Mouse (Mus musculus) heart, embryonic 11.5 days (tissue): ENCODE data around the gene Kdm6b. TPM values are rescaled to one million over a fixed set of nuclear protein-coding genes. Genes with fewer than 3 reads are reported as not detected.

Source experiments
- ATAC-seq: fragments of 200-750 bp; cut with Nextera tagmentation; replicated peaks from 2 replicates; pipeline ENCODE4 v1.8.0; 2017; ENCODE audit warnings: moderate library complexity; ENCODE audit not compliant: insufficient number of reproducible peaks, low FRiP score, low TSS enrichment
- H3K27ac ChIP-seq: fragments of 300-500 bp; sonication (generic); 2 replicates; pipeline ENCODE4 v1.5.1; 2014; ENCODE audit warnings: mild to moderate bottlenecking, low read depth, low read length
- H3K27me3 ChIP-seq: fragments of 300-500 bp; sonication (generic); 2 replicates; pipeline ENCODE4 v1.6.1; 2014; ENCODE audit warnings: mild to moderate bottlenecking, low read length, mixed read lengths; ENCODE audit not compliant: control insufficient read depth, insufficient read depth
- H3K36me3 ChIP-seq: fragments of 300-500 bp; sonication (generic); 2 replicates; pipeline ENCODE4 v1.6.1; 2014; ENCODE audit warnings: mild to moderate bottlenecking, low read length, moderate library complexity, mixed read lengths; ENCODE audit not compliant: control insufficient read depth, insufficient read depth
- H3K4me1 ChIP-seq: fragments of 300-500 bp; sonication (generic); 2 replicates; pipeline ENCODE4 v1.6.1; 2014; ENCODE audit warnings: low read length; ENCODE audit not compliant: control insufficient read depth, insufficient read depth
- H3K4me2 ChIP-seq: fragments of 300-500 bp; sonication (generic); 2 replicates; pipeline ENCODE4 v1.6.1; 2014; ENCODE audit warnings: mild to moderate bottlenecking, moderate library complexity
- H3K4me3 ChIP-seq: fragments of 300-500 bp; sonication (generic); 2 replicates; pipeline ENCODE4 v1.5.1; 2014; ENCODE audit warnings: low read depth, low read length
- H3K9ac ChIP-seq: fragments of 300-500 bp; sonication (generic); 2 replicates; pipeline ENCODE4 v1.6.1; 2014; ENCODE audit warnings: mild to moderate bottlenecking, low read depth, low read length, moderate library complexity
- H3K9me3 ChIP-seq: fragments of 300-500 bp; sonication (generic); replicated peaks from 2 replicates; pipeline ENCODE4 v1.6.1; 2016; ENCODE audit warnings: low read length; ENCODE audit not compliant: control insufficient read depth
- WGBS: fragments of 180-500 bp; shearing (Covaris S2); extraction: QIAGEN DNeasy Blood & Tissue Kit; methylation state at CpG from one replicate; pipeline ENCODE4 v1.1.7; 2014; ENCODE audit not compliant: insufficient replicate concordance; 5-methylcytosine and 5-hydroxymethylcytosine counted together
- polyA plus RNA-seq: library from polyadenylated mRNA; unstranded; fragments of >200 nt; fragmentation: Nextera tagmentation; extraction: Ambion mirVana; gene quantifications from 2 replicates; pipeline ENCODE4 v1.2.1, GENCODE M21; 2014

Gene Kdm6b
- polyA plus RNA-seq, 1 experiment from 2014 or later = 25.1 TPM

GRCm38 (mm10) chr11:69389531-69390399 is 23.7 kb downstream of the Kdm6b start:
- Histone ChIP-seq H3K4me1 (peaks cover 4% of the 10 kb centered on the region; the same call in 1 of the 2 replicates), H3K9ac (no peak overlapping the region), H3K4me2 (no peak overlapping the region), H3K9me3 (no peaks in the 10 kb centered on the region), H3K4me3 (no peak overlapping the region), H3K27ac (no peak overlapping the region), H3K27me3 (no peaks in the 10 kb centered on the region), H3K36me3 (no peaks in the 10 kb centered on the region)
- 70% methylated on average over 14 of the region's 14 CpGs for WGBS
- ATAC-seq = no peak

GRCm38 (mm10) chr11:69388680-69389079 is 24.8 kb downstream of the Kdm6b start:
- no peak overlapping the region for H3K27ac ChIP-seq
- no peak overlapping the region for H3K4me2 ChIP-seq
- H3K27me3 ChIP-seq = no peaks in the 10 kb centered on the region
- 96% methylated on average over 4 of the region's 4 CpGs for WGBS
- no peaks in the 10 kb centered on the region for H3K4me1 ChIP-seq
- H3K9ac ChIP-seq = no peak overlapping the region
- H3K36me3 ChIP-seq = no peaks in the 10 kb centered on the region
- ATAC-seq = no peak
- no peaks in the 10 kb centered on the region for H3K9me3 ChIP-seq
- no peak overlapping the region for H3K4me3 ChIP-seq

DNA sequence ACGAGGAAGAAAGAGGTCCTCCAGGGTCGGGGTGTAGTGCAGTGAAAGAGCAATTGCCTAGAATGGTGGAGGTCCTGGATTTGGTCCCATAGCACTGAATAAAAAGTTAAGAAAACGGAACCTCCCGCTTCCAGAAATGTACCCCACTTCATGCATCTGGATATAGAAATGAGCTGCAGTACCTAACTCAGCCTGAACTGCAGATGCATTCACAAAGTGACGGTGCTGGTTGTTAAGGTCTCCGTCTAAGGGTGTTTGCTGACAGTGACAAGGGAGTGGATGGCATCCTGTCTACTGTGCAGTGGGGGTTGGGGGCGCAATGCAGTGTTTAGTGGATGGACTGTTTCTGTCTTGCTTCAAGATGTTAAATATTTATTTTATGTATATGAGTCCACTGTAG is 26.7 kb downstream of the Kdm6b start:
- H3K9ac ChIP-seq = no peak overlapping the region
- H3K36me3 ChIP-seq = no peaks in the 10 kb centered on the region
- H3K4me2 ChIP-seq = no peak overlapping the region
- 73% methylated on average over 7 of the region's 7 CpGs for whole genome bisulfite sequencing
- H3K27me3 ChIP-seq = no peaks in the 10 kb centered on the region
- no peak overlapping the region for H3K4me3 ChIP-seq
- H3K9me3 ChIP-seq = no peaks in the 10 kb centered on the region
- ATAC-seq = no peak
- no peaks in the 10 kb centered on the region for H3K4me1 ChIP-seq
- H3K27ac ChIP-seq = no peak overlapping the region

DNA sequence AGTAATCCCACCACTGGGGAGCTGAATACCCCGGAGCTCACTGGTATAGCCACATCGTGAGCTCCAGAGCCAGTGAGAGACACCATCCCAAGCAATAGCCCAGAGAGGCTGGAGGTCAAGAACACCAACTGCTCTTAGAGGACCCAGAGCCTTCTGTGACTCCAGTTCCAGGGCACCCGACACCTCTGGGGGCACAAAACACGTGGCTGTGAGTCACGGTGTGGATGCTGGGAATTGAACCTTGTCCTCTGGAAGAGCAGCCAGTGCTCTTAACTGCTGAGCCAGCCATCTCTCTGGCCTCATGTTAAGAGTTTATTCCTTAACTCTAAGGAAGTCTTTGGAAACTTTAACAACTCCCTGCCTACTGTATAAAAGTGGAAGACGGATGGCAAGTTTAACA is 28.5 kb downstream of the Kdm6b start:
- Histone ChIP-seq H3K36me3 (no peaks in the 10 kb centered on the region; the same call in 1 of the 2 replicates), H3K9ac (no peak overlapping the region), H3K9me3 (no peaks in the 10 kb centered on the region), H3K27me3 (no peaks in the 10 kb centered on the region), H3K4me3 (no peak overlapping the region), H3K27ac (no peak overlapping the region), H3K4me2 (no peak overlapping the region), H3K4me1 (no peaks in the 10 kb centered on the region)
- ATAC-seq = no peak
- 77% methylated on average over 6 of the region's 6 CpGs for WGBS

DNA sequence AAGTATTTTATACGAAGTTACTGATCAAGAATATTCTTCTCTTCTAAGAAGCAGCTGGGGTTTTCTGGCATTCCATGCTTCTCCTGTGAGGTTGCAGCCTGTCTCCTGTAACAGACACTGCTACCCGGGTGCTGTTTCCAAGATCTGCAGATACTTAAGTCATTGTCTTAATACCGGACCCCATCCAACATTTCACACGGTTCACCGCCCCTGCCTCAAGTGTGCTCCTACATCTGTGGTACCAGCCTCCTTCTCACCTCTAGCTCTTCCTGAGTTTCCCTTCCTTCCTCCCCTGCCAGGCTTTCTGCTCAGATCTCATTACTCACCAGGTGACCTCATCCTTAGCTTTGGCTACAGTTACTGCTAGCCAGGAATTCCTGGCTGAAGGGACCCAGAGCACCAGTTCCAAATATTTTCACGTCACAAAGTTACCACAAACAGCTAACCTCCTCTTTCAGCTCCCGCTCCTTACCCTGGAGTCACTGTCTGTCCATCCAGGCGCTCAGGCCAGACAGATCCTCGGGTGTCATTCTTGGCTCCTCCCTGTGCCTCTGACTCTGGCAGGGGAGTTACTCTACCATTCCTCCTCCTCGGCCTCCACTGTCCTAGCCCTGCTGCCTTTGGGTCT is 30.9 kb downstream of the Kdm6b start:
- Histone ChIP-seq H3K9me3 (no peaks in the 10 kb centered on the region), H3K27ac (no peak overlapping the region), H3K4me2 (no peak overlapping the region), H3K4me3 (no peak overlapping the region), H3K27me3 (no peaks in the 10 kb centered on the region), H3K36me3 (no peaks in the 10 kb centered on the region; the same call in 1 of the 2 replicates), H3K9ac (no peak overlapping the region), H3K4me1 (no peaks in the 10 kb centered on the region)
- 56% methylated on average over 10 of the region's 10 CpGs for WGBS
- no peak for ATAC-seq

DNA sequence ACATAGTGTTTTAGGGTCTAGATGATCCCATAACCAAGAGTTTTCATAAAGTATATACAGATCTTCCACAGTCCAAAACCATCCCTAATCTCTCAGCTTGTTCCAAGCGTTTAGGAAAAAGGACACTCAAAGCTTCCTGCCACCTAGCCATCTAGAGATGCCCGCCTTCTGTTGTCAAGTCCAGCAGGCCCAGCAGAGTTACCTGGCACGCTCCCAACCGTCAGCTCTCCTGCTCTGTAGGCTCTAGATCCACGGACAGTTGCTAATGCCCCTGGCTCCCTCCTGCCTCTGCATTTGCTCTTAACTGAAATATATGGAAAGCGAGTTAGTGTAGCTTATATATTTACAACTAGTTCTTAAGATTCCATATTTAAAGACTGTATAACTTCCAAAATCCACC is 32.1 kb downstream of the Kdm6b start:
- Histone ChIP-seq H3K9me3 (no peaks in the 10 kb centered on the region), H3K27me3 (no peaks in the 10 kb centered on the region), H3K27ac (no peak overlapping the region), H3K4me3 (no peak overlapping the region), H3K9ac (no peak overlapping the region), H3K4me1 (no peaks in the 10 kb centered on the region), H3K4me2 (no peak overlapping the region), H3K36me3 (no peaks in the 10 kb centered on the region; the same call in 1 of the 2 replicates)
- no peak for ATAC-seq
- 80% methylated on average over 6 of the region's 6 CpGs for WGBS

GRCm38 (mm10) chr11:69379600-69379999 is 33.9 kb downstream of the Kdm6b start:
- H3K9me3 ChIP-seq = no peaks in the 10 kb centered on the region
- no peak overlapping the region for H3K4me3 ChIP-seq
- no peaks in the 10 kb centered on the region; the same call in 1 of the 2 replicates for H3K36me3 ChIP-seq
- 74% methylated on average over 3 of the region's 3 CpGs for WGBS
- no peak overlapping the region for H3K27ac ChIP-seq
- no peak overlapping the region for H3K4me2 ChIP-seq
- no peaks in the 10 kb centered on the region for H3K27me3 ChIP-seq
- no peaks in the 10 kb centered on the region for H3K4me1 ChIP-seq
- no peak overlapping the region for H3K9ac ChIP-seq
- ATAC-seq = no peak

DNA sequence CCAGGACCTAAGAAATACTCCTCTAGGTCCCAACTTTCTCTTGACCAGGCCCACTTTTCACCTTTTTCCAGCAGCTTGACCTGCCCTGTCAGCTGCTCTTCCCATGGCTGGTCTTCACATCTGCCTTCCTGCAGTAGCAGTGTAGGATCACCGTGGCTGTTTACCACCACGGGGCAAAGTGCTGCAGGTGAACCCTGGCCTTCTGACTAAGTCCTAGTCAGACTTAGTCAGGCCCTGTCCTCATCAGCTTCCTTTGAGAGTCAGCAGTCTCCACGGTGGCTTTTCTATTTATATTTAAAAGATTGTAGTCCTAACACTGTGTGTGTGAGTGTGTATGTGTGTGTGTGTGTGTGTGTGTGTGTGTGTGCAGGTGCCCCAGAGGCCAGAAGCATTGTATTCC is 35.7 kb downstream of the Kdm6b start:
- H3K4me2 ChIP-seq = no peak overlapping the region
- H3K27me3 ChIP-seq = no peaks in the 10 kb centered on the region
- peaks cover 3% of the 10 kb centered on the region for H3K4me1 ChIP-seq
- no peaks in the 10 kb centered on the region; the same call in 1 of the 2 replicates for H3K36me3 ChIP-seq
- ATAC-seq = no peak
- no peak overlapping the region for H3K27ac ChIP-seq
- no peak overlapping the region for H3K4me3 ChIP-seq
- H3K9me3 ChIP-seq = no peaks in the 10 kb centered on the region
- 62% methylated on average over 3 of the region's 3 CpGs for WGBS
- no peak overlapping the region for H3K9ac ChIP-seq
